In the genomic region with DNA sequence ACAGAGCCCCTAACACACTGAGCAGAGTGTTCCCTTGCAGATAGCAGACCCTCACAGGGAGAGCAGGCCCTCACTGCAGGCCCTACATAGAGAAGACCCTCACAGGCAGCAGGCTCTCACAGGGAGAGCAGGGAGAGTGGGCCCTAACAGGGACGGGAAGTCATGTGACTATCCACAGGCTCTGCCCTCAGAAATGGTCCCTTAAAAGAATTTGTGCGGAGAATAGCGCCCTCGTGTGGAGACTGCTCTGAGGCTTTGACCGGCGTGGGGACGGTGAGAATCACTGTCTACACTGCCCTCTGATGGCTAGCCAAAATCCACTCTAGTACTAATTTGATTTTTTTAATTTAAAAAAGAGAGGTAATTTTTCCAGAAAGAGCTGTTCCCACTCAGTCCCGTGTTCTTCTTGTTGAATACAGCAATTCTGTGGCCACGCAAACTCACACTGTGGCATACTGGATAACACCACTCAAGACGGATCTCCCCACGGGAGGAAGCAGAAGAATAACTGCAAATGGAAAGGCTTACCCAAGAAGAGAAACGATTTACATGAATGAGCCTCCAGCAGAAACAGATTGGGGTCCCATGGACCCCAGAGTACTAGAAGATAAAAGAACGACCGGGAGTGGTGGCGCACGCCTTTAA, we compare ENCODE assay signal across 8 mouse cellular contexts. TPM values are rescaled to one million over a fixed set of nuclear protein-coding genes. Genes with fewer than 3 reads are reported as not detected.
DNase-seq lines count a peak whose midpoint lies in the region; ATAC-seq lines count a peak whose summit lies in the region.

No protein-coding gene starts in this region.

- ATAC-seq in hindbrain, embryonic 15.5 days (ENCODE audit: low FRiP score, low read depth): peak; percentile 93

- H3K36me3 ChIP-seq in hindbrain, embryonic 15.5 days: peaks cover 5% of the 10 kb centered on the region; the same call in 1 of the 2 replicates

- no peaks in the 10 kb centered on the region for H3K27me3 ChIP-seq in hindbrain, embryonic 15.5 days

- peak; percentile 95 for DNase-seq in NIH3T3 (ENCODE audit: low read depth)
- peak; percentile 94 to 97 for DNase-seq in cerebellum, postnatal 14 days
- DNase-seq in frontal cortex, postnatal 36 days (ENCODE audit: low spot score in 2 of 2): peak; percentile 86 to 91
- peak; percentile 76 to 81 for DNase-seq in layer of hippocampus, postnatal 36 days
- peak; percentile 89 for DNase-seq in lung, postnatal 36 days
- DNase-seq in retina, postnatal 1 day: peak; percentile 94
- DNase-seq in thymus, postnatal 4 days: peak; percentile 91

- peak overlapping the region; percentile 22 for H3K4me2 ChIP-seq in hindbrain, embryonic 15.5 days

- WGBS in hindbrain, embryonic 15.5 days: 36% methylated on average over 16 of the region's 16 CpGs

- H3K9me3 ChIP-seq in hindbrain, embryonic 15.5 days: no peaks in the 10 kb centered on the region

- no peak overlapping the region for H3K4me3 ChIP-seq in hindbrain, embryonic 15.5 days

- no peak overlapping the region for H3K9ac ChIP-seq in hindbrain, embryonic 15.5 days

- 0 out of 2 replicates have a peak overlapping the region, but pooled peaks have one; percentile 6 for H3K27ac ChIP-seq in hindbrain, embryonic 15.5 days (replicated peaks)

- peaks cover 16% of the 10 kb centered on the region for H3K4me1 ChIP-seq in hindbrain, embryonic 15.5 days (replicated peaks)

RNA-seq across cellular contexts. Expression of a gene that starts 14.2 kb away (rescaled TPM):
- 28.9 and 30.1 TPM in 2 replicates for polyA plus RNA-seq in hindbrain, embryonic 15.5 days (2015; fragmentation: Nextera tagmentation; extraction: Ambion mirVana)
- 10 to 100 TPM; 30.7 to 34.5 TPM for total RNA-seq in layer of hippocampus, postnatal 36 days (2021)

RNA-seq across cellular contexts. Expression of a gene that starts 14.9 kb away (rescaled TPM):
- polyA plus RNA-seq in hindbrain, embryonic 15.5 days (2015; fragmentation: Nextera tagmentation; extraction: Ambion mirVana): 0.28 and 0.40 TPM in 2 replicates
- total RNA-seq in layer of hippocampus, postnatal 36 days (2021): under 1 TPM; 0.15 to 0.25 TPM
